Mouse (Mus musculus) yolk sac, embryonic 10.5 days (tissue): Measurements from ENCODE around the gene Slc25a47.

Experiments
- DNase-seq: peaks from one replicate; pipeline ENCODE4 v3.0.0-alpha.2; 2017; ENCODE audit warnings: low spot score

The Slc25a47 gene

GRCm38 (mm10) chr12:108835840-108836409 is at the start of gene Slc25a47, which contains the start of gene Slc25a29:
Slc25a47 (plus strand) TSS chr12:108836046.
Slc25a29 (minus strand) TSS chr12:108835883.
- DNase-seq = peak; percentile 94

- no peak for DNase-seq
Observed at GRCm38 (mm10) chr12:108787329-108787728, 48.5 kb upstream of the Slc25a47 start.

GRCm38 (mm10) chr12:108792152-108792545 is 43.7 kb upstream of the Slc25a47 start:
- peak; percentile 78 for DNase-seq

- DNase-seq = peak; percentile 99
Observed at GRCm38 (mm10) chr12:108792546-108793452, 43.0 kb upstream of the Slc25a47 start, which contains the start of gene Yy1. Yy1 (plus strand) TSS chr12:108792973.

- peak; percentile 38 for DNase-seq
Observed at GRCm38 (mm10) chr12:108793453-108793941, 42.3 kb upstream of the Slc25a47 start.

- DNase-seq = peak; percentile 82
Observed at GRCm38 (mm10) chr12:108794078-108794711, 41.7 kb upstream of the Slc25a47 start.

GRCm38 (mm10) chr12:108794979-108795537 is 40.8 kb upstream of the Slc25a47 start:
- DNase-seq = peak; percentile 15

- no peak for DNase-seq
Observed at GRCm38 (mm10) chr12:108801613-108802012, 34.2 kb upstream of the Slc25a47 start.

GRCm38 (mm10) chr12:108804388-108804787 is 31.5 kb upstream of the Slc25a47 start:
- no peak for DNase-seq

- DNase-seq = no peak
Observed at GRCm38 (mm10) chr12:108808465-108808864, 27.4 kb upstream of the Slc25a47 start.

GRCm38 (mm10) chr12:108809771-108810170 is 26.1 kb upstream of the Slc25a47 start:
- DNase-seq = no peak

GRCm38 (mm10) chr12:108810309-108810708 is 25.5 kb upstream of the Slc25a47 start:
- no peak for DNase-seq

- no peak for DNase-seq
Observed at GRCm38 (mm10) chr12:108811133-108811532, 24.7 kb upstream of the Slc25a47 start.

GRCm38 (mm10) chr12:108812463-108812862 is 23.4 kb upstream of the Slc25a47 start:
- DNase-seq = no peak

- DNase-seq = no peak
Observed at GRCm38 (mm10) chr12:108814470-108814869, 21.4 kb upstream of the Slc25a47 start.

- DNase-seq = no peak
Observed at GRCm38 (mm10) chr12:108816569-108816968, 19.3 kb upstream of the Slc25a47 start.

GRCm38 (mm10) chr12:108820461-108820860 is 15.4 kb upstream of the Slc25a47 start:
- no peak for DNase-seq

GRCm38 (mm10) chr12:108823036-108823435 is 12.8 kb upstream of the Slc25a47 start:
- no peak for DNase-seq

- no peak for DNase-seq
Observed at GRCm38 (mm10) chr12:108824225-108824874, 11.5 kb upstream of the Slc25a47 start.

GRCm38 (mm10) chr12:108825561-108826224 is 10.2 kb upstream of the Slc25a47 start:
- DNase-seq = no peak
